Mouse (Mus musculus): ENCODE measurements around the gene H2al1m.
"Not testable (repeated sequence)": the region's sequence is repeated elsewhere in the genome, so short reads cannot be mapped to it uniquely, and the experiment has no call there.

Gene H2al1m

GRCm38 (mm10) chrX:9332366-9332962 is 48.9 kb downstream of the H2al1m start:
- peak; percentile 9 for DNase-seq (ENCODE audit: low read depth)

DNA sequence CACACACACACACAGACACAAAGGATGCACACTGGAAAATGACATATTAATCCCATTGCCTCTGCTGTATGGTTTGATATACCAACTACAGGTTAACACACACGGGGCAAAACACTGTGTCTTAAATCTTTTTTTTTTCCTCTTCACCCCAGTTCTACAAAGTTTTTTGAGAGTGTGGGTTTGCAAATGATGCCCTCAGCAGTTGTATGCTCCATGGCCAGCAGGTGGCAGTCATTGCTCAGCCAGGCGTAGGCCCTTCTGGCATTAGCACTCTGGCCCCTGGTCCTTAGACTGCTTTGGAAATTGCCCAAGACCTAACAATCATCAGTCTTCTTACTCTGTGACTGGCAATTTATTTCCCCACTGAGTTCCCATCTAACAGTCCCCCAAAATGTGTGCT is 49.5 kb downstream of the H2al1m start:
- DNase-seq (ENCODE audit: low read depth) = not testable (repeated sequence)

Data from fibroblast of lung, adult 2 months (primary cell).